Mouse (Mus musculus): ENCODE results near the gene Cfap20. TPM values are rescaled to one million over a fixed set of nuclear protein-coding genes. Genes with fewer than 3 reads are reported as not detected.

Cfap20 gene
- total and polyA plus RNA-seq, 2 experiments = 37.5 to 39.6 TPM

DNA sequence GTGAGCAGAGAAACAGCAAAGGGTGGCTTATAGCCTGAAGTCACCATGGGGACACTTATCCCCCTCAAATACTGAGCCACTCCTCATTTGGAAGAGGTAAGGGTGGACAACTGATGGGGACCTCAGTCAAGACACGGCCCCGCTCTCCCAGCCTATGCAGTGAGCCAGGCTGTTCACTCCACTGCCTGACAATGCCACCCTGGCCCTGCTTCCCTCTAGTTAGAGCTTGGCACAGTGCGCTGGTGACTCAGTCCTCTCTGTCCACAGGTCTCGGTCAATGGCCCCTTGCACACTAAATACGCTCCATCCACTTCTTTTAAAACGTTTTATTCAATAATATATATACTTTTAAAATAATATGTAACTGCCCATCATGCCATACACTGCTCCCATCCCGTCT lies 13.0 kb upstream of the Cfap20 start:
- DNase-seq (ENCODE audit: extremely low read depth, low read depth, low spot score) = peak; percentile 33
- Histone ChIP-seq H3K79me2 (ENCODE audit: control insufficient read depth, insufficient read depth, low read length) (no peaks in the 10 kb centered on the region), H3K9ac (ENCODE audit: low read depth, low read length) (no peak overlapping the region), H3K27ac (replicated peaks; ENCODE audit: insufficient read depth, low read depth, low read length) (no peak overlapping the region), H3K27me3 (ENCODE audit: control insufficient read depth, insufficient read depth, low read length) (no peaks in the 10 kb centered on the region), H3K36me3 (ENCODE audit: control insufficient read depth, insufficient read depth, low read length) (no peaks in the 10 kb centered on the region; the same call in 1 of the 2 replicates), H3K4me3 (ENCODE audit: insufficient read depth, low read depth, low read length) (no peak overlapping the region), H3K4me1 (ENCODE audit: control insufficient read depth, insufficient read depth, low read length) (peaks cover 16% of the 10 kb centered on the region)
- TF ChIP-seq POLR2A (IDR thresholded peaks at IDR 0.05; ENCODE audit: extremely low read depth, insufficient read depth, low read length) (no peak), CTCF (IDR thresholded peaks at IDR 0.05; ENCODE audit: low read depth, low read length) (no peak)
- WGBS = 82% methylated on average over 7 of the region's 7 CpGs

DNA sequence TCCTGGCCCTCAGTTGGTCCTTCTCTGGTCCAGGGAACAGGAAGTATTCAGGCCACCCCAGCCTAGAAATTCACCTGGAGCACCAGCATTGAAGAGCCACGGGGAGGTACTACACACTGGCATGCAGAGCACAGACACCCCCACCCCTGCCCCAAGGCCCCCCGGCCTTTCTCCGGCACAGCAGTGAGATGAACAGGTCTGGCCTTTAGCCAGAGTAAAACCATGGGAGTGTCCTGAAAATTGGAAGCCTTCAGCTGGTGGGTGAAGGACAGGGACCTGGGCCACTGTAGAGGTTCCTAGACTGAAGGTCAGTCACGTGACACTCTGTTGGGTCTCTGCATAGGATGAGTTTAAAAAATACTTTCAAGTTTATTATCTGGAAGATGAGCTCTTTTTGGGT lies 10.4 kb upstream of the Cfap20 start:
- no peak for DNase-seq (ENCODE audit: extremely low read depth, low read depth, low spot score)
- H3K27ac ChIP-seq (replicated peaks; ENCODE audit: insufficient read depth, low read depth, low read length) = no peak overlapping the region
- no peaks in the 10 kb centered on the region; the same call in 1 of the 2 replicates for H3K36me3 ChIP-seq (ENCODE audit: control insufficient read depth, insufficient read depth, low read length)
- H3K4me3 ChIP-seq (ENCODE audit: insufficient read depth, low read depth, low read length) = no peak overlapping the region
- H3K79me2 ChIP-seq (ENCODE audit: control insufficient read depth, insufficient read depth, low read length) = no peaks in the 10 kb centered on the region
- H3K9ac ChIP-seq (ENCODE audit: low read depth, low read length) = no peak overlapping the region
- 85% methylated on average over 4 of the region's 4 CpGs for WGBS
- no peak for TF ChIP-seq POLR2A (IDR thresholded peaks at IDR 0.05; ENCODE audit: extremely low read depth, insufficient read depth, low read length)
- TF ChIP-seq CTCF (IDR thresholded peaks at IDR 0.05; ENCODE audit: low read depth, low read length) = no peak
- H3K4me1 ChIP-seq (ENCODE audit: control insufficient read depth, insufficient read depth, low read length) = peaks cover 8% of the 10 kb centered on the region
- H3K27me3 ChIP-seq (ENCODE audit: control insufficient read depth, insufficient read depth, low read length) = no peaks in the 10 kb centered on the region

DNA sequence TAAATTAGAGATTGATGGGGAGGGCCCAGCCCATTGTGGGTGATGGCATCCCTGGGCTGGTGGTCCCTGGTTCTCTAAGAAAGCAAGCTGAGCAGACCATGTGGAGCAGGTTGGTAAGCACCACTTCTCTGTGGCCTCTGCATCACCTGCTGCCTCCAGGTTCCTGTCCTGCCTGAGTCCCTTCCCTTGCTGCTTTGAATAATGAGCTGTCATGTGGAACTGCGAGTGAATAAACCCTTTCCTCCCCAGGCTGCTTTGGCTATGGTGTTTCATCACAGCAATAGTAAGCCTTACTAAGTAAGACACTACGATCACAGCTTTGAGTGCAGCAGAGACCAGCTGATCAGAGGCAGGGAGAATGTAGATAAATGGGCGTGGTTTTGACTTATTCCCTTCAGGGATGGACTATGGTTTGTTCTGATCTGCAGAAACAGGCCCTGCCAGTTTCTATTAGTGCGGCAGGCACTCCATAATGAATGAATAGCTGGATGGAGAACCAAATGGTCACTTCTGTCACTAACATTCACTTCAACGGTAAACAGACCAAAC lies 6.9 kb upstream of the Cfap20 start:
- WGBS = 82% methylated on average over 5 of the region's 5 CpGs
- TF ChIP-seq CTCF (IDR thresholded peaks at IDR 0.05; ENCODE audit: low read depth, low read length) (no peak), POLR2A (IDR thresholded peaks at IDR 0.05; ENCODE audit: extremely low read depth, insufficient read depth, low read length) (no peak)
- no peaks in the 10 kb centered on the region for H3K36me3 ChIP-seq (ENCODE audit: control insufficient read depth, insufficient read depth, low read length)

DNA sequence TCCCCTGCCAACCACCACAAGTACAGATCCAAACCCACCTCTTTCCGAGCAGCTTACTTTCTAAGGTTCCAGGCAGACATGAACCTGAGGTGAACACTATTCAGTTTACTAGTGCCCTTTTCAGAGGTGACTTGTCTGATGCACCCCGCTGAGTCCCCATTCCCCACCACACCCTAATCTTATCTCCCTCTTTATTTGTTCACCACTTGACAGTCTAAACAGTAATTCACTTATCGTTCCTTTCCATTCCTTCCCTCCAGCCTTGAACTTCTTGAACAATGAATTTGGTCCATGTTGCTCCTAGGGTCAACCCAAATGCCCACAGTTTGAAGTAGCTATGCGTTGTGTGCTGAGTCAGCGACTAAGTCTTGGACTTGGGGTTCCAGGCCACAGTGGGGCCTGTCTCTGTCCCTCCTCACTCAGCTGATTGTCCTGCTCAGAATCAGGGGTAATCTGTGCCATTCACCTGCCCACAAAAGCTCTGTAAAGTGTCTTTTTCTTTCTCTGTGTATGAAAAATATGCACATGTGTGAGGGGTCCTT lies 5.6 kb upstream of the Cfap20 start:
- TF ChIP-seq POLR2A (IDR thresholded peaks at IDR 0.05; ENCODE audit: extremely low read depth, insufficient read depth, low read length) = no peak
- no peak for TF ChIP-seq CTCF (IDR thresholded peaks at IDR 0.05; ENCODE audit: low read depth, low read length)
- Histone ChIP-seq H3K27ac (replicated peaks; ENCODE audit: insufficient read depth, low read depth, low read length) (no peak overlapping the region), H3K4me1 (ENCODE audit: control insufficient read depth, insufficient read depth, low read length) (peaks cover 2% of the 10 kb centered on the region; the same call in 1 of the 2 replicates), H3K27me3 (ENCODE audit: control insufficient read depth, insufficient read depth, low read length) (no peaks in the 10 kb centered on the region), H3K79me2 (ENCODE audit: control insufficient read depth, insufficient read depth, low read length) (no peaks in the 10 kb centered on the region), H3K4me3 (ENCODE audit: insufficient read depth, low read depth, low read length) (no peak overlapping the region), H3K36me3 (ENCODE audit: control insufficient read depth, insufficient read depth, low read length) (no peaks in the 10 kb centered on the region), H3K9ac (ENCODE audit: low read depth, low read length) (no peak overlapping the region)
- no peak for DNase-seq (ENCODE audit: extremely low read depth, low read depth, low spot score)
- 75% methylated on average over 5 of the region's 5 CpGs for WGBS

More for the DNA sequence above, 6.9 kb upstream of the Cfap20 start:
- H3K4me1 ChIP-seq (ENCODE audit: control insufficient read depth, insufficient read depth, low read length) = no peaks in the 10 kb centered on the region
- H3K27me3 ChIP-seq (ENCODE audit: control insufficient read depth, insufficient read depth, low read length) = no peaks in the 10 kb centered on the region
- no peak for DNase-seq (ENCODE audit: extremely low read depth, low read depth, low spot score)
- H3K27ac ChIP-seq (replicated peaks; ENCODE audit: insufficient read depth, low read depth, low read length) = no peak overlapping the region
- H3K9ac ChIP-seq (ENCODE audit: low read depth, low read length) = no peak overlapping the region
- no peak overlapping the region for H3K4me3 ChIP-seq (ENCODE audit: insufficient read depth, low read depth, low read length)
- no peaks in the 10 kb centered on the region for H3K79me2 ChIP-seq (ENCODE audit: control insufficient read depth, insufficient read depth, low read length)

DNA sequence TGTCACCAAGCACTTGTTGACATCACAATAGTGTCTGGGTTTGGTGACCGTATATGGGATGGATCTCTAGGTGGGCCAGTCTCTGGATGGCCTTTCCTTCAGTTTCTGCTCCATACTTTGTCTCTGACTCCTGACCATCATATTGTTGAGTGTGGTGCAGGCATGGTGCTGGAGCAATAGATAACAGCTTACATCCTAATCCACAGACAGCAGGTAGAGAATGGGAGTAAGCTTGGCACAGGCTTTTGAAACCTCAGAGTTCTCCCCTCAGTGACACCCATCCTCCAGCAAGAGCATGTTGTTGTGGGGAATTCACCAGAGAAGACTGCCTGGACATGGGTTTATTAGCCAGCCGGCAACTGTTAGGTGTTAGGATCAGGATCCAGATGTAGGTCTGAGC lies 4.8 kb upstream of the Cfap20 start:
- no peak for DNase-seq (ENCODE audit: extremely low read depth, low read depth, low spot score)
- Histone ChIP-seq H3K9ac (ENCODE audit: low read depth, low read length) (no peak overlapping the region), H3K36me3 (ENCODE audit: control insufficient read depth, insufficient read depth, low read length) (no peaks in the 10 kb centered on the region), H3K4me1 (ENCODE audit: control insufficient read depth, insufficient read depth, low read length) (peaks cover 2% of the 10 kb centered on the region; the same call in 1 of the 2 replicates), H3K27ac (replicated peaks; ENCODE audit: insufficient read depth, low read depth, low read length) (no peak overlapping the region), H3K4me3 (ENCODE audit: insufficient read depth, low read depth, low read length) (no peak overlapping the region), H3K27me3 (ENCODE audit: control insufficient read depth, insufficient read depth, low read length) (no peaks in the 10 kb centered on the region), H3K79me2 (ENCODE audit: control insufficient read depth, insufficient read depth, low read length) (no peaks in the 10 kb centered on the region)
- TF ChIP-seq CTCF (IDR thresholded peaks at IDR 0.05; ENCODE audit: low read depth, low read length) (no peak), POLR2A (IDR thresholded peaks at IDR 0.05; ENCODE audit: extremely low read depth, insufficient read depth, low read length) (no peak)
- WGBS = 97% methylated on average over 2 of the region's 2 CpGs

DNA sequence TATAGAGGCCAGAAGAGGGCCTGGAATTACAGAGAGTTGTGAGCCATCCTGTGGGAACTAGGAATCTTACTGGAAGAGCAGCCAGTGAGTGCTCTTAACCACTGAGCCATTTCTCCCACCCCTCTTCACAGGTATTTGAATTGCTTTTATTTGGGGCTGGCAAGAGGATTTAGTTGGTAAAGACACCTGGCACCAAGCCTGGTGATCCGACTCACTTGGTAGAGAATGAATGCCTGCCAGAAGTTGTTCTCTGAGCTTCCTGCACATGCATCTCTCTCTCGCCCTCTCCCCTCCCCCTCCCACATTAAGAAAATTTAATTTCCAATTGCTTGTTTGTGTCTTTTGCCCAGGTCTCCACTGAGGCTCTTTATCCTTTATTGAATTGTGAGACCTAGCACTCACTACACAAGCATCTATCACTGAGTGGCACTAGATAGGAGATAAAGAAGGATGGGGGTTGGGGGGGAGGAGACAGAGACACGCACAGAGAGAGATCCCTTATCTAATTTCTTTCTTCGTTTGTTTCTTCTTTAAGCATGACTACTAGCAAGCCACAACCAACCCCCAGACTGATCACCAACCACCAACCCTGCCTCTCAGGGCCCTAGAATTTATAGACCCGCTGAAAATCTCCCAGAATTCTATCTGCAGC lies 2.8 kb upstream of the Cfap20 start:
- no peaks in the 10 kb centered on the region for H3K27me3 ChIP-seq (ENCODE audit: control insufficient read depth, insufficient read depth, low read length)
- H3K79me2 ChIP-seq (ENCODE audit: control insufficient read depth, insufficient read depth, low read length) = peaks cover 7% of the 10 kb centered on the region; the same call in 1 of the 2 replicates
- peaks cover 13% of the 10 kb centered on the region for H3K4me1 ChIP-seq (ENCODE audit: control insufficient read depth, insufficient read depth, low read length)
- no peak overlapping the region for H3K27ac ChIP-seq (replicated peaks; ENCODE audit: insufficient read depth, low read depth, low read length)
- WGBS = 42% methylated on average over 5 of the region's 5 CpGs
- TF ChIP-seq CTCF (IDR thresholded peaks at IDR 0.05; ENCODE audit: low read depth, low read length) (no peak), POLR2A (IDR thresholded peaks at IDR 0.05; ENCODE audit: extremely low read depth, insufficient read depth, low read length) (no peak)
- DNase-seq (ENCODE audit: extremely low read depth, low read depth, low spot score) = no peak
- H3K36me3 ChIP-seq (ENCODE audit: control insufficient read depth, insufficient read depth, low read length) = no peaks in the 10 kb centered on the region
- H3K9ac ChIP-seq (ENCODE audit: low read depth, low read length) = no peak overlapping the region
- H3K4me3 ChIP-seq (ENCODE audit: insufficient read depth, low read depth, low read length) = no peak overlapping the region

All from liver, adult 2 months (tissue).